Mouse (Mus musculus) thymus, postnatal 0 days (tissue): ENCODE results near the gene Plxdc1. TPM values are rescaled to one million over a fixed set of nuclear protein-coding genes. Genes with fewer than 3 reads are reported as not detected.
A peak's percentile ranks its signal among the peaks of the same experiment; 100 is the strongest.

Experiments
- DNase-seq: peaks from one replicate; pipeline ENCODE4 v3.0.0-alpha.2; 2015; ENCODE audit warnings: low spot score
- polyA plus RNA-seq: library from polyadenylated mRNA; unstranded; fragments of >200 nt; fragmentation: Nextera tagmentation; extraction: Ambion mirVana; gene quantifications from 2 replicates; pipeline ENCODE4 v1.2.1, GENCODE M21; 2015

Gene Plxdc1
- 36.6 and 42.0 TPM in 2 replicates for polyA plus RNA-seq

DNA sequence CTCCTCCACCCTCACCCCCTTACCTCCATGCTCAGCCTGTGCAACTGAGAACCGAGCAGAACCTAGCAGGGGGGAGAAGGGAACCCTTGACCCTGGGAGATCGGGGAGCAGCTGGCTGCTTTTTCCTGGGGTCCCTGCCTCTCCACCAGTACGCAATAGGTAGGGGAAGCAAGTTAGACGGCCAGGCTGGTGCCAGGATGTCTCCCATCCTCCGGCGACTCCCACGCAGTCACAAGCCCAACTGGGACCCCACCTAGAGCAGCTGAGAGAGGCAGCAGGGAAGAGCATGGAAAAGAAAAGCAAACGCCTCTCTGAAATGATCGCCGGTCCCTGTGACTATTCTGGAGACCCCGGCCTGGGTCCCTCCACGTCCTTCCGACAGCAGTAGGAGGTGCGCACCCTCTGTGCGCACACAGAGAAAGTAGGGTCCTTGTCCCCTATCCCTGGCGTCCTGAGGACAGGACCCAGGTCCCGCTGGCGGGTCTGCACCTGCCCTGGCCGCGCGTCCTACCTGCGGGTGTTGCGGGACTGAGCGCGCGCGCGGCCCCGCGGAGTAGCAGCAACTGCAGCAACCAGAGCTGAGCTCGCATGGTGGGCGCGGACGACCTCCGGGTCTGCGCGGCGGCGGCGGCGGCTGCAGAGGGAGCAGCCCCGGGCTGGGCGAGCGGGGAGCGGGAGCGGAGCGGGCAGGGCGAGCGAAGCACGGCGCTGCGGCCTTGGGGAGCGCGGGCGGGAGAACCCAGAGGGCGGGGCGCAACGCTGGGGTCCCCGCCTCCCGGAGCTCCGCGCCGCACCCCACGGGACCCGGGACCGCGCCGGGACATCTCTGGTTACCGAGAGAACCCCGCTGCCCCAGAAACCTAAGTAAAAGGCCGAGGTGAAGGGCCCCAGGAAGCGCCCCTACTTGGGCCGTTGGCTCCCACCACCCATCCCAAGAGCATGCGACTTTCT is at the start of gene Plxdc1:
Plxdc1 (minus strand) TSS at position 718 of the 951 bp plus-strand sequence.
- peak; percentile 57 for DNase-seq

DNA sequence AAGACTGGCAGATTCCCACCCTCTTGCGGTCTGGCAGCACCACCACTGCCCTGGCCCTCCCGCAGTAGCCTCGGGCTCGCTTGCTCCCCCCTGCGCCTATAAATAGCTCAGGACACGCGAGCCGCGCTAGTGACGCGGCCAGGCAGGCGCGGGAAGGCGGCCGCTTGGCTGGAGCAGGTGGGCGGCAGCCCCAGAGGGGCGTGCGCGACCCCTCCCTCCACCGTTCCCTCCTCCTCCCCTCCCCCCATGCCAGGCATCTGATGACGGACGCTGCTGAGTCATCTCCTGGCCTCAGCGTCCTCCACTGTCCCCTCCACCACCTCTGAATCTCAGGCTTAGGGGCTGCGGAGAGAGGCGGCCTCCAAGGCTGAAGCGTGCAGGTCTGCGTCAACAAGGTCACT is 49.7 kb upstream of the Plxdc1 start:
- no peak for DNase-seq

DNA sequence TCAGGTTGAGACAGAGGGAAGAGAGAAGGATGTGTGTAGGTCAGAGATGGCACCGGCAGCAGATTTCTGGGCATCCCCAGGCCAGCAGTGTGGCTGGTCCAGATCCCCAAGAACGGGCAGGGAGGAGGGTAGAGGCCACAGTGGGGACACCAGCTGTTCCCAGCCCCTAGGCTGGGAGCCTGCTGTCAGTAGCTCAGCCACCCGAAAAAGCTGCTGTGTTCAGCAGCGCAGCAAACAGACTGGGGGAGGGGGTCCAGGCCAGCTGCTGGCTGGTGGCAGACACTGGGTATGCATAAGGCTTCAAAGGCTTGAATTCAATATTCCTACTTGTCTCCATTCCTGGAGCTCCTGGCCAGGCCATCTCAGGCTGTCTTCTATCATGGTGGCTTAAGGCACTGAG is 48.6 kb upstream of the Plxdc1 start:
- DNase-seq, result no peak

GRCm38 (mm10) chr11:98034061-98034460 is 47.8 kb upstream of the Plxdc1 start:
- DNase-seq, result no peak

- DNase-seq, result peak; percentile 80
These were observed 45.2 kb upstream of the Plxdc1 start for GRCm38 (mm10) chr11:98031443-98031770.

DNA sequence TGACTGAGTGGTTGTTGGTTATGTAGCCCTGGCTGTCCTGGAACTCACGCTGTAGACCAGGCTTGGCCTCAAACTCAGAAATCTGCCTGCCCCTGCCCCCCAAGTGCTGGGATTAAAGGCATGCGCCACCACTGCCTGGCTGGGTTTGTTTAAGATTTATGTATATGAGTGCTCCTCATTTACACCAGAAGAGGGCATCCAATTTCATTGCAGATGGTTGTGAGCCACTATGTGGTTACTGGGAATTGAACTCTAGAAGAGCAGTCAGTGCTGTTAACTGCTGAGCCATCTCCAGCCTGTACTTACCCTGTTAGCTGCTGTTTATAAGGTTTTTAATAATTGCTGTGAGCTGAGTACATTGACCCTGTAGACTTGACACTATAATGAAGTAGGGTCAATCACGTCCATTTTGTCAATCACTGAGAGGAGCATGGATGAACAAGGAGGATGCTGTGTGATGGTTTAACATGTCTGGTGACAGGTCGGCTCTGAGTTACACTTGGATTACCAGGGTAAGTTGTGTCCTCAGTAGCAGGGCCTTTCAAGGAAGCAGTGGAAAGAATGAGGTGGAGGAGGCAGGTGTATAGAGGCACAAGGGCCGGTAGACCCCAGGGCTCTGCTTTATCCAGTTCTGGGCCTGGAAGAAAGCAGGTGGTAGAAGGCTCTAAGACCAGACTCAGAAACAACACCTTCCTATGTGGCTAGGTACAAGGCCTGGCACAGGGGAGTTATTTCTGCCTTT is 44.6 kb upstream of the Plxdc1 start:
- peak; percentile 43 for DNase-seq

DNA sequence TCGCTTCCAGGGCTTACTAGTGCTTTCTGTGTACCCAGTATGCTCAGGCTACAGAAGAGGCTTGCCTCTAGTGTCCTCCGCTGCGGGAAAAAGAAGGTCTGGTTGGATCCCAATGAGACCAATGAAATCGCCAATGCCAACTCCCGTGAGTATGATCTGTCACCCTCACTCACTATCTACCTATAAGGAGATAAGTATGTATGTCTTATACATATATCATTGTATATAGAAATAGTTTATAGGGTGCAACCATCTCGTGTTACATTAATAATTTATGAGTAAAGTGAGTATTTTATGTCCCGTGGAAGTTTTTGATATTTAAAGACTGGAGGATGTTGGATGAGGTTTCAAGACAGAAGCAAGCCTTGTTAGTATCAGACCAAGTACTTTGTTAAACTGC is 41.5 kb upstream of the Plxdc1 start:
- no peak for DNase-seq

GRCm38 (mm10) chr11:98027297-98027688 is 41.0 kb upstream of the Plxdc1 start:
- DNase-seq, result no peak

GRCm38 (mm10) chr11:98026570-98027296 is 40.5 kb upstream of the Plxdc1 start, which contains the start of gene Rpl19:
Rpl19 (plus strand) TSS chr11:98026710.
- DNase-seq, result peak; percentile 92

GRCm38 (mm10) chr11:98026248-98026569 is 40.0 kb upstream of the Plxdc1 start:
- DNase-seq, result no peak

- DNase-seq, result no peak
These were observed 38.3 kb upstream of the Plxdc1 start for GRCm38 (mm10) chr11:98024516-98024915.

- peak; percentile 65 for DNase-seq
These were observed 36.5 kb upstream of the Plxdc1 start, which contains the start of gene Cacnb1 for GRCm38 (mm10) chr11:98022555-98023371. Cacnb1 (minus strand) TSS chr11:98023034.

GRCm38 (mm10) chr11:98022253-98022554 is 36.0 kb upstream of the Plxdc1 start:
- DNase-seq, result no peak

DNA sequence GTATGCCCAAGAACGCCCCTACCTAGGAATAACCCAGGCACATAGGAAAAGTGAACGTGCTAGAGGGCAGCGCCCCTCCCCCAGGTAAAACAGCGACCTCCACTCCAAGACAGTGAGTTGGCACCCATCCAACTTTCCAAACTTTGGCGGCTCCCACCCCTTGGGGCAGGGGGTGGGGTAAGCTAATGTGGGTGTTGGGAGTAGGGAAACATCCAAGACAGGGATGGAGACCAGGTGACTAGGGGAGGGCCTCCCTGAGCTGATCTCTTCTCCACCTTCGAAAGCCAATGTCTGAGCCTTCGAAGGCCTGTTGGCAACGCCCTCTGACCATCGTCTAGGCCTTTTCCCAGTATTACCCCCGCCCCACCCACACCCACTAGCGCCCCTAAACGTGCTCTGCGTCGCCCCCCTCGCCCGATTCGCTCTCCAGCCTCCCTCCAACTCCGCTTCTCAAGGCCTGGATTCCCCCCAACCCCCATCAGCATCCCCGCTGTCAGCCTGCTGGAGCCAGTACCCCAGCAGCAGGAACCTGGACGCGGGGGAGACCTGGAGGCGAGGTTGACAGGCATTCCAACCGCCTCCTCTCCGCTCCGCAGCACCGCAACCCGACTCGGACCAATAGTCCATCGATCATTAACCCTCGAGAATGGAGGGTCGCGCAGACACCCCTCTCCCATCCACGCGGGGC is 35.5 kb upstream of the Plxdc1 start:
- DNase-seq, result no peak

- no peak for DNase-seq
These were observed 34.9 kb upstream of the Plxdc1 start for GRCm38 (mm10) chr11:98021118-98021517.

- no peak for DNase-seq
These were observed 34.5 kb upstream of the Plxdc1 start for GRCm38 (mm10) chr11:98020710-98021109.

DNA sequence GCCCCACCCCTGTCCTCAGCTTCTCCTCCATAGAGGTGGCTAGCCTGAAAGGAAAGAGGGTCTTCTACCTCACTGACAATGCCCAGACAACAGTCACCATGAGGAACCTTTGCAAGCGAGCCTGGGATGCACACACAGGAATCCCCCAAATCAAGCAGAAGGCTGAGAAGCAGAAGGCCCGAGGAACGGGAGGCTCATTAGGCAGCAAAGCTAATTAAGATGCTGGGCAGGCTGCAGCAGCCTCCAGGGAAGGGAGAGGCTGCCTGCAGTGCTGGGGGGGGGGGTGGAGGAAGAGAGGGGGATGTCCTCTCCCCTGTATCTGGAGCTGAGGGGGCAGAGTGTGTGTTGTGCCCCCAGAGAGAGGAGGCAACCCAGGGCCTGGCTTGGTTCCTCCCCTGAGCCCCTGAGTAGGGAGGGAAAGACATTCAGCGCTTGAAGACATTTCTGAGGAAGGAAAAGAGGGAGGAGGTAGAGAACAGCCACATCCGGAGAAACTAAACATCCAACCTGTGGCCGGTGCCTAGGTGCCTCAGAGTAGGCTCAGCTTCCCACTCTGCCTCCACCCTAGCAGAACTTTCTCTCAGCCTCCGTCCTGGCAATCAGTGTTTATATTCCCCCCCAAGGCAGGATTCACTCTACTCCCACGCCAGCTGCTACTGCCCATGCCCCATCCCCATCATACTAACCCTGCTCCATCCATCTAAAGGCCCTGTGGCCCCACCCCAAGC is 33.8 kb upstream of the Plxdc1 start:
- no peak for DNase-seq

DNA sequence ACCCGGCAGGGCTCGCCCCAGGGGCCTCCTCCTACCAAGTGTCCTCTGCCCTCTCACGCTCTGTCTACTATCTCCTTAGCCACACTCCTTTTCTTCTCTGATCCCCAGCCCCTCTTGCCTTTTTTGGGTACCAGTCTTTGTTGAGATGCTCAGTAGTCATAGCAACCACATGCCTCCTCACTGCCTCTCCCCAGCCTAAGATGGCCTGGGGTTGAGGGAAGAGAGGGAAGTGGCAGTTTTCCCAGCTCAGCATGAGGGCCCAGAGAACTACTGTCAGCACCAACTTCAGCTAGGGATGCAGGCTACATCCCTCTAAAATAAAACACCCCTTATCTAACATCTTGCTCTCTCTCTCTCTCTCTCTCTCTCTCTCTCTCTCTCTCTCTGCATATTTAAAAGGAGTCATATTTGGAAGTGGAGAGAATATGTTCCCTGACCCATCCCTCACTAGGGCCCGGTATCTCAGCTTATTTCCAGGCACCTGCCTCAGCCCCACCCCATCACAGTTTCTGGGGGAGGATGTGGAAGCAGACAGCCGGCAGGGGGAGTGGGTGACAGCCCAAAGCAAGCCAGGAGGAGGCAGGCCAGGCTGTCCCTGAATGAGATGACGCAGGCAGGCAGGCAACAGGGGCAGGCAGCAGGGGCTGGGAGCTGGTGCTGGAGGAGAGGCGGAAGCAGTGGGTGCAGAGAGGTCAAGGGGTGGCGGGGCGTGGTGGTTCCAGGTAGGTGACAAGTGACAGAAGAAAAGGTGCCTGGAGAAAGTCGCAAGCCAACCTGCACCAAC is 32.8 kb upstream of the Plxdc1 start:
- peak; percentile 75 for DNase-seq

DNA sequence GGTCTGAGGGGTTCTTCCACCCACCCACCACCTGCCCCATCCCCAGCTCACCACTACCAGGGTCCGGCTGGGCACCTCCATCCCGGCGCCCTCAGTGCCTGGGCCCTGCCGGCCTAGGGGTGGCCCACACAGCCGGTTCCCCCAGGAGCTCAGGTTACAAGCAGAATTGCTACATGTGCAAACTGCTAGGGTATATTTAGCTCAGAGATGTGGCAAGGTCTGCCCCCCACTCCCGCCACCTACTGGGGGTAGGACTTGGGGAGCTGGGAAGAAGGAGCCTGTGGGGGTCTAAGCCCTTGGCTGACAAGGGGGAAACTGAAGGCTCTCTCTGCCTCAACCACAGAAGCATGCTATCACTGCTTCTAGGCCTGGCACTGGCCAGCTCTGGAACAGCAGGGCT is 32.0 kb upstream of the Plxdc1 start:
- no peak for DNase-seq
